Comparison of ENCODE assay signal across 9 mouse cellular contexts in the genomic region with DNA sequence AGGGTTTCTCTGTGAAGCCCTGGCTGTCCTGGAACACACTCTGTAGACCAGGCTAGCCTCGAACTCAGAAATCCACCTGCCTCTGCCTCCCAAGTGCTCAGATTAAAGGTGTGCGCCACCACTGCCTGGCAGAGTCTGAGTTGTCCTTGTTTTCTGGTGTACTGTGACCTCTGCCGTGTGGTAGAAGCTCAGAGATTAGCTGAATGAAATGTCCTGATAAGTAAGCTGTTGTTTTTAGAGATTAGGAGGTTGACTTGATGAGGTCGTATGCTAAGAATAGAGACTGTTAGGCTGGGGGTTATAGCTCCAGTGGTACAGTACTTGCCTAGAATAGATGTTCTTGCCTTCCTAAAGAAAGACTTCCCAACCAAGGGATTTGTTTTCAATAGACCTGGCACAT. TPM values are rescaled to one million over a fixed set of nuclear protein-coding genes. Genes with fewer than 3 reads are reported as not detected.
DNase-seq lines count a peak whose midpoint lies in the region; ATAC-seq and TF ChIP-seq lines count a peak whose summit lies in the region.
"Had no signal": no experiment of that assay in that cellular context is flagged by ENCODE, and none has a peak within 500 bp of the region (broad histone marks: within the 10 kb centered on the region; RNA-seq: fewer than 3 reads in every experiment).

No protein-coding gene starts in this region.

- peaks cover 55% of the 10 kb centered on the region for H3K79me2 ChIP-seq in macrophage (ENCODE audit: inconsistent target)

- no peak for ATAC-seq in cerebellum, adult (ENCODE audit: insufficient number of reproducible peaks, low FRiP score, low TSS enrichment)
- ATAC-seq in G1E (ENCODE audit: extremely low read depth, insufficient number of reproducible peaks, low FRiP score, poor library complexity, severe bottlenecking): no peak
- no peak for ATAC-seq in heart, postnatal 0 days (ENCODE audit: insufficient read depth, low read depth)

- 0 out of 2 replicates have a peak overlapping the region, but pooled peaks have one; percentile 92 for H3K9ac ChIP-seq in heart, postnatal 0 days (replicated peaks; ENCODE audit: low read depth, low read length)

- peak overlapping the region; percentile 93 for H3K4me2 ChIP-seq in heart, postnatal 0 days (ENCODE audit: low read depth, low read length)

- H3K9me3 ChIP-seq in G1E (replicated peaks): no peaks in the 10 kb centered on the region
- H3K9me3 ChIP-seq in heart, postnatal 0 days (replicated peaks; ENCODE audit: control insufficient read depth, low read length): no peaks in the 10 kb centered on the region

- TF ChIP-seq CTCF in cerebellum, adult 2 months (IDR thresholded peaks at IDR 0.05; ENCODE audit: borderline replicate concordance, insufficient read depth, low read depth, low read length): no peak
- no peak for TF ChIP-seq CTCF in G1E (IDR thresholded peaks at IDR 0.05; ENCODE audit: low read depth, low read length)
- no peak for TF ChIP-seq CTCF in heart, postnatal 0 days (IDR thresholded peaks at IDR 0.05; ENCODE audit: low read depth)
- TF ChIP-seq CTCF in thymus, adult 2 months (IDR thresholded peaks at IDR 0.05; ENCODE audit: borderline replicate concordance, control insufficient read depth, extremely low read depth, insufficient read depth, low read length, poor library complexity): no peak

- no peak for TF ChIP-seq POLR2A in cerebellum, adult 2 months (IDR thresholded peaks at IDR 0.05; ENCODE audit: borderline replicate concordance, insufficient read depth, low read length)
- TF ChIP-seq POLR2A in thymus, adult 2 months (IDR thresholded peaks at IDR 0.05; ENCODE audit: control insufficient read depth, extremely low read depth, insufficient read depth, low read length, poor library complexity): no peak

- no peak for TF ChIP-seq EP300 in heart, postnatal 0 days (IDR thresholded peaks at IDR 0.05; ENCODE audit: low read depth)

- no peak for DNase-seq in cerebellum, adult 2 months
- no peak for DNase-seq in G1E (ENCODE audit: low spot score)
- no peak for DNase-seq in heart, postnatal 0 days (ENCODE audit: low spot score)
- DNase-seq in layer of hippocampus, postnatal 10 days (ENCODE audit: low spot score in 2 of 2): no peak
- no peak for DNase-seq in left cerebral cortex, adult 8-10 months (ENCODE audit: low spot score in 2 of 2)
- DNase-seq in thymus, adult 2 months: no peak
- DNase-seq: right cerebral cortex, adult 18-20 months had no signal

- no peaks in the 10 kb centered on the region for H3K27me3 ChIP-seq in cerebellum, adult 2 months (ENCODE audit: control insufficient read depth, insufficient read depth, low read length)
- H3K27me3 ChIP-seq in G1E (ENCODE audit: insufficient read depth, low read length): no peaks in the 10 kb centered on the region
- H3K27me3 ChIP-seq in heart, postnatal 0 days (ENCODE audit: control insufficient read depth, insufficient read depth, low read length): no peaks in the 10 kb centered on the region
- no peaks in the 10 kb centered on the region for H3K27me3 ChIP-seq in thymus, adult 2 months (ENCODE audit: control insufficient read depth, insufficient read depth, low read length)

- H3K36me3 ChIP-seq in G1E (replicated peaks): peaks cover 43% of the 10 kb centered on the region
- H3K36me3 ChIP-seq in heart, postnatal 0 days (replicated peaks; ENCODE audit: control insufficient read depth, insufficient read depth, low read length): peaks cover 23% of the 10 kb centered on the region
- peaks cover 10% of the 10 kb centered on the region for H3K36me3 ChIP-seq in macrophage (ENCODE audit: inconsistent target)
- no peaks in the 10 kb centered on the region for H3K36me3 ChIP-seq in thymus, adult 2 months (ENCODE audit: control insufficient read depth, insufficient read depth, low read length)

- H3K4me3 ChIP-seq in cerebellum, adult 2 months (replicated peaks; ENCODE audit: insufficient read depth, low read depth, low read length): peak overlapping the region; percentile 86
- H3K4me3 ChIP-seq in G1E (ENCODE audit: low read depth, low read length) (peak overlapping the region; percentile 73; the same call in 1 of the 2 replicates), macrophage (ENCODE audit: inconsistent target) (peak overlapping the region; percentile 97)
- H3K4me3 ChIP-seq in heart, postnatal 0 days (ENCODE audit: low read depth, low read length): peak overlapping the region; percentile 88
- no peak overlapping the region for H3K4me3 ChIP-seq in thymus, adult 2 months (ENCODE audit: control insufficient read depth, insufficient read depth, low read length)

- 82% methylated on average over 4 of the region's 4 CpGs for WGBS in cerebellum, adult 2 months
- 28% methylated on average over 4 of the region's 4 CpGs for WGBS in heart, postnatal 0 days
- WGBS in macrophage (ENCODE audit: missing documents): 84% methylated on average over 4 of the region's 4 CpGs
- 94% methylated on average over 4 of the region's 4 CpGs for WGBS in thymus, adult 2 months

- H3K4me1 ChIP-seq in cerebellum, adult 2 months (ENCODE audit: control insufficient read depth, insufficient read depth, low read length): peaks cover 5% of the 10 kb centered on the region; the same call in 1 of the 2 replicates
- H3K4me1 ChIP-seq in G1E (ENCODE audit: insufficient read depth, low read depth, low read length): peaks cover 22% of the 10 kb centered on the region
- H3K4me1 ChIP-seq in heart, postnatal 0 days (ENCODE audit: control insufficient read depth, insufficient read depth): peaks cover 19% of the 10 kb centered on the region
- H3K4me1 ChIP-seq in thymus, adult 2 months (replicated peaks; ENCODE audit: control insufficient read depth, insufficient read depth, low read length): peaks cover 9% of the 10 kb centered on the region

- no peak overlapping the region for H3K27ac ChIP-seq in cerebellum, adult 2 months (ENCODE audit: insufficient read depth, low read length)
- H3K27ac ChIP-seq in heart, postnatal 0 days (ENCODE audit: low read depth): peak overlapping the region; percentile 96
- peak overlapping the region; percentile 89 for H3K27ac ChIP-seq in macrophage
- H3K27ac ChIP-seq in thymus, adult 2 months (ENCODE audit: control insufficient read depth, insufficient read depth, low read length): no peak overlapping the region

RNA-seq across cellular contexts. Expression of a gene that starts 1.2 kb away (rescaled TPM):
- 198 and 201 TPM in 2 replicates for polyA plus RNA-seq in cerebellum, adult 2 months (2012; rRNA removed)
- 409 and 426 TPM in 2 replicates for total RNA-seq in G1E (2014; fragmentation: Nextera tagmentation)
- total RNA-seq in G1E (2017): 215 and 235 TPM in 2 replicates
- 122 and 136 TPM in 2 replicates for polyA plus RNA-seq in G1E (2012)
- total RNA-seq in heart, postnatal 0 days (2014; rRNA removed; ENCODE audit: low replicate concordance): 167 and 207 TPM in 2 replicates
- 326 and 332 TPM in 2 replicates for polyA plus RNA-seq in heart, postnatal 0 days (2015; fragmentation: Nextera tagmentation; extraction: Ambion mirVana)
- 100 to 1,000 TPM in 13 of 26 experiments, 10 to 100 TPM in 13; 77.4 to 166 (median 100) TPM for total RNA-seq in macrophage (2018; cell fraction: chromatin; rRNA removed)
- 100 to 1,000 TPM; 351 to 428 (median 397) TPM for total RNA-seq in macrophage (2018; cell fraction: cytosol; rRNA removed)
- total RNA-seq in macrophage (2018; cell fraction: nucleus; rRNA removed): 100 to 1,000 TPM; 142 to 338 (median 218) TPM
- 409 to 646 TPM (median 437 TPM) in 3 replicates for polyA plus RNA-seq in macrophage (2018)
- 100 to 1,000 TPM; 212 to 222 TPM for total RNA-seq in layer of hippocampus, postnatal 10 days (2021)
- total RNA-seq in left cerebral cortex, adult 8-10 months (2022): 100 to 1,000 TPM; 164 to 176 (median 168) TPM
- 148 and 178 TPM in 2 replicates for polyA plus RNA-seq in thymus, adult 2 months (2012; rRNA removed)

RNA-seq across cellular contexts. Expression of a gene that starts 1.2 kb away (rescaled TPM):
- 55.2 and 58.9 TPM in 2 replicates for polyA plus RNA-seq in cerebellum, adult 2 months (2012; rRNA removed)
- total RNA-seq in G1E (2014; fragmentation: Nextera tagmentation) (24.2 TPM in 2 replicates), G1E (2017) (11.9 and 14.6 TPM in 2 replicates)
- polyA plus RNA-seq in G1E (2012) (1.5 and 3.6 TPM in 2 replicates), macrophage (2018) (7.0 to 22.0 TPM (median 13.1 TPM) in 3 replicates)
- total RNA-seq in heart, postnatal 0 days (2014; rRNA removed; ENCODE audit: low replicate concordance): 46.1 and 46.9 TPM in 2 replicates
- 42.1 and 49.9 TPM in 2 replicates for polyA plus RNA-seq in heart, postnatal 0 days (2015; fragmentation: Nextera tagmentation; extraction: Ambion mirVana)
- total RNA-seq in macrophage (2018; cell fraction: chromatin; rRNA removed): 10 to 100 TPM in 7 of 26 experiments, 1 to 10 TPM in 19; 1.3 to 15.5 (median 5.4) TPM
- 10 to 100 TPM in 19 of 26 experiments, 1 to 10 TPM in 7; 5.3 to 25.4 (median 17.1) TPM for total RNA-seq in macrophage (2018; cell fraction: cytosol; rRNA removed)
- total RNA-seq in macrophage (2018; cell fraction: nucleus; rRNA removed): 10 to 100 TPM in 13 of 26 experiments, 1 to 10 TPM in 13; 2.6 to 30.5 (median 10.4) TPM
- 10 to 100 TPM; 44.8 to 46.9 TPM for total RNA-seq in layer of hippocampus, postnatal 10 days (2021)
- total RNA-seq in left cerebral cortex, adult 8-10 months (2022): 10 to 100 TPM; 37.0 to 40.4 (median 39.4) TPM
- 31.1 and 43.4 TPM in 2 replicates for polyA plus RNA-seq in thymus, adult 2 months (2012; rRNA removed)

RNA-seq across cellular contexts. Expression of a gene that starts 8.1 kb away (rescaled TPM):
- 63.2 and 64.2 TPM in 2 replicates for polyA plus RNA-seq in cerebellum, adult 2 months (2012; rRNA removed)
- total RNA-seq in G1E (2014; fragmentation: Nextera tagmentation) (0.90 and 1.2 TPM in 2 replicates), G1E (2017) (0.44 and 0.93 TPM in 2 replicates)
- polyA plus RNA-seq in G1E (2012) (0.03 and 0.09 TPM in 2 replicates), macrophage (2018) (0.67 to 1.3 TPM (median 0.96 TPM) in 3 replicates)
- 3.7 and 14.5 TPM in 2 replicates for total RNA-seq in heart, postnatal 0 days (2014; rRNA removed; ENCODE audit: low replicate concordance)
- polyA plus RNA-seq in heart, postnatal 0 days (2015; fragmentation: Nextera tagmentation; extraction: Ambion mirVana): 5.4 and 6.4 TPM in 2 replicates
- total RNA-seq in macrophage (2018; cell fraction: chromatin; rRNA removed): 10 to 100 TPM in 4 of 26 experiments, 1 to 10 TPM in 20, under 1 TPM in 1, not detected in 1; 0.46 to 14.4 (median 5.6) TPM
- under 1 TPM in 13 of 26 experiments, not detected in 13; 0.07 to 0.77 (median 0.19) TPM for total RNA-seq in macrophage (2018; cell fraction: cytosol; rRNA removed)
- 1 to 10 TPM in 19 of 26 experiments, under 1 TPM in 5, not detected in 2; 0.18 to 6.7 (median 2.4) TPM for total RNA-seq in macrophage (2018; cell fraction: nucleus; rRNA removed)
- 10 to 100 TPM; 24.6 to 26.5 TPM for total RNA-seq in layer of hippocampus, postnatal 10 days (2021)
- 10 to 100 TPM; 26.3 to 32.2 (median 28.2) TPM for total RNA-seq in left cerebral cortex, adult 8-10 months (2022)
- polyA plus RNA-seq in thymus, adult 2 months (2012; rRNA removed): 3.2 and 4.4 TPM in 2 replicates

RNA-seq across cellular contexts. Expression of a gene that starts 14.5 kb away (rescaled TPM):
- 94.1 and 97.5 TPM in 2 replicates for polyA plus RNA-seq in cerebellum, adult 2 months (2012; rRNA removed)
- total RNA-seq in G1E (2014; fragmentation: Nextera tagmentation) (17.6 and 20.2 TPM in 2 replicates), G1E (2017) (5.8 and 7.6 TPM in 2 replicates)
- polyA plus RNA-seq in G1E (2012) (0.35 and 0.52 TPM in 2 replicates), macrophage (2018) (6.8 to 7.1 TPM (median 6.8 TPM) in 3 replicates)
- total RNA-seq in heart, postnatal 0 days (2014; rRNA removed; ENCODE audit: low replicate concordance): 12.9 and 22.4 TPM in 2 replicates
- 20.5 and 20.9 TPM in 2 replicates for polyA plus RNA-seq in heart, postnatal 0 days (2015; fragmentation: Nextera tagmentation; extraction: Ambion mirVana)
- total RNA-seq in macrophage (2018; cell fraction: chromatin; rRNA removed): 10 to 100 TPM in 1 of 26 experiments, 1 to 10 TPM in 21, under 1 TPM in 4; 0.51 to 11.4 (median 3.6) TPM
- total RNA-seq in macrophage (2018; cell fraction: cytosol; rRNA removed): 1 to 10 TPM; 4.4 to 9.4 (median 5.8) TPM
- 1 to 10 TPM in 24 of 26 experiments, under 1 TPM in 2; 0.81 to 9.2 (median 3.0) TPM for total RNA-seq in macrophage (2018; cell fraction: nucleus; rRNA removed)
- total RNA-seq in layer of hippocampus, postnatal 10 days (2021): 10 to 100 TPM; 86.6 to 92.6 TPM
- total RNA-seq in left cerebral cortex, adult 8-10 months (2022): 100 to 1,000 TPM; 133 to 145 (median 139) TPM
- 9.0 and 9.2 TPM in 2 replicates for polyA plus RNA-seq in thymus, adult 2 months (2012; rRNA removed)

RNA-seq across cellular contexts. Expression of a gene that starts 34.0 kb away (rescaled TPM):
- polyA plus RNA-seq in cerebellum, adult 2 months (2012; rRNA removed): 247 and 249 TPM in 2 replicates
- total RNA-seq in G1E (2014; fragmentation: Nextera tagmentation): 1,641 and 1,695 TPM in 2 replicates
- 1,228 and 1,354 TPM in 2 replicates for total RNA-seq in G1E (2017)
- polyA plus RNA-seq in G1E (2012): 470 and 543 TPM in 2 replicates
- total RNA-seq in heart, postnatal 0 days (2014; rRNA removed; ENCODE audit: low replicate concordance): 319 and 336 TPM in 2 replicates
- 578 and 581 TPM in 2 replicates for polyA plus RNA-seq in heart, postnatal 0 days (2015; fragmentation: Nextera tagmentation; extraction: Ambion mirVana)
- total RNA-seq in macrophage (2018; cell fraction: chromatin; rRNA removed): 100 to 1,000 TPM in 7 of 26 experiments, 10 to 100 TPM in 19; 27.3 to 289 (median 62.9) TPM
- 1,000 to 10,000 TPM in 17 of 26 experiments, 100 to 1,000 TPM in 9; 803 to 2,239 (median 1,314) TPM for total RNA-seq in macrophage (2018; cell fraction: cytosol; rRNA removed)
- total RNA-seq in macrophage (2018; cell fraction: nucleus; rRNA removed): 100 to 1,000 TPM; 143 to 499 (median 274) TPM
- polyA plus RNA-seq in macrophage (2018): 944 to 2,094 TPM (median 1,300 TPM) in 3 replicates
- total RNA-seq in layer of hippocampus, postnatal 10 days (2021): 10 to 100 TPM; 63.6 to 67.8 TPM
- 100 to 1,000 TPM in 3 of 4 experiments, 10 to 100 TPM in 1; 97.3 to 121 (median 112) TPM for total RNA-seq in left cerebral cortex, adult 8-10 months (2022)
- 800 and 899 TPM in 2 replicates for polyA plus RNA-seq in thymus, adult 2 months (2012; rRNA removed)

Comparison
In these comparisons a context has a peak if more than half of its experiments do, and no peak if none do; other contexts are left out.
1. H3K27ac ChIP-seq: peak in heart, postnatal 0 days (single experiment) and macrophage (single experiment); none in cerebellum, adult 2 months (single experiment) and thymus, adult 2 months (single experiment).